Mouse (Mus musculus) layer of hippocampus, postnatal 25 days (tissue): ENCODE data around the gene Ntn1. TPM values are rescaled to one million over a fixed set of nuclear protein-coding genes. Genes with fewer than 3 reads are reported as not detected.

ENCODE experiments used
- microRNA-seq, 2 experiments: library from miRNA; unstranded; fragments of <30 nt; microRNA quantifications; one replicate each; pipeline ENCODE4 v1.2.0; 2021
- total RNA-seq, 2 experiments: library from RNA; stranded (reverse); gene quantifications; 2 replicates each; pipeline ENCODE4 v1.2.3; 2021

Ntn1 gene
- total RNA-seq, 2 experiments from 2014 or later: 7.4 to 7.5 TPM

Small RNA genes within 50 kb of the gene (microRNA-seq; reads per million reads assigned to microRNA genes)
- gene Mir6406: 0 reads per million in 2 experiments

Other genes starting within 250 kb of the Ntn1 start
- 1 to 10 TPM; 1.7 to 2.1 TPM for gene Pik3r5, start 31.3 kb upstream of the Ntn1 start, total RNA-seq
- 1 to 10 TPM; 1.6 to 2.0 TPM for gene Pik3r6, start 102.2 kb upstream of the Ntn1 start, total RNA-seq
- gene Mfsd6l, start 155.4 kb upstream of the Ntn1 start, total RNA-seq: not detected
- 1 to 10 TPM; 2.0 to 2.4 TPM for gene Ccdc42, start 186.2 kb upstream of the Ntn1 start, total RNA-seq